Mouse (Mus musculus) bone marrow, adult 2 months (tissue): ENCODE results near the gene H2-Eb1.

ENCODE experiments used
- CTCF ChIP-seq: fragments of 200-500 bp; IDR thresholded peaks from 2 replicates; pipeline ENCODE4 v1.5.1; 2011; ENCODE audit warnings: low read length, control low read depth; ENCODE audit not compliant: control insufficient read depth, insufficient read depth
- POLR2A ChIP-seq: fragments of 200-500 bp; IDR thresholded peaks from 2 replicates; pipeline ENCODE4 v1.6.1; 2011; ENCODE audit warnings: low read depth, mild to moderate bottlenecking, control low read depth, low read length, borderline replicate concordance; ENCODE audit not compliant: control insufficient read depth

- no peak for TF ChIP-seq CTCF
- TF ChIP-seq POLR2A = no peak
Observed at GRCm38 (mm10) chr17:34287648-34288047, 18.0 kb upstream of the H2-Eb1 start, which contains the start of gene H2-Aa.
